Mouse (Mus musculus) thymus, adult 18-20 months (tissue): ENCODE data around the gene C3.

ENCODE experiments used
- DNase-seq, 2 experiments: peaks; one replicate each; pipeline ENCODE4 v3.0.0; 2022; ENCODE audit warnings: mixed read lengths in 2 of 2

C3 gene

GRCm38 (mm10) chr17:57249186-57250181 is 21.5 kb upstream of the C3 start, which contains the start of gene Trip10:
Gene Trip10, plus strand, starts transcription at chr17:57249455.
- peak; percentile 92 to 93 for DNase-seq

GRCm38 (mm10) chr17:57248771-57249170 is 20.8 kb upstream of the C3 start:
- peak in 1 of 2 experiments; percentile 55 for DNase-seq

GRCm38 (mm10) chr17:57248201-57248699 is 20.3 kb upstream of the C3 start, which contains the start of gene Gpr108:
Gene Gpr108, minus strand, starts transcription at chr17:57248446.
- DNase-seq: peak; percentile 81 to 90

GRCm38 (mm10) chr17:57247393-57248200 is 19.7 kb upstream of the C3 start:
- DNase-seq: peak; percentile 84 to 97

GRCm38 (mm10) chr17:57246663-57247392 is 18.9 kb upstream of the C3 start:
- no peak for DNase-seq

GRCm38 (mm10) chr17:57245311-57245929 is 17.5 kb upstream of the C3 start:
- DNase-seq: no peak

- DNase-seq: no peak
Measured at GRCm38 (mm10) chr17:57243650-57244370, 15.9 kb upstream of the C3 start.

GRCm38 (mm10) chr17:57237181-57237580 is 9.2 kb upstream of the C3 start:
- DNase-seq: no peak

- no peak for DNase-seq
Measured at GRCm38 (mm10) chr17:57235803-57236202, 7.9 kb upstream of the C3 start.

- no peak for DNase-seq
Measured at GRCm38 (mm10) chr17:57234254-57234928, 6.5 kb upstream of the C3 start.

- no peak for DNase-seq
Measured at GRCm38 (mm10) chr17:57233038-57233437, 5.1 kb upstream of the C3 start.

- no peak for DNase-seq
Measured at GRCm38 (mm10) chr17:57232200-57232599, 4.3 kb upstream of the C3 start.

GRCm38 (mm10) chr17:57231321-57231771 is 3.4 kb upstream of the C3 start:
- no peak for DNase-seq

- DNase-seq: no peak
Measured at GRCm38 (mm10) chr17:57230728-57231125, 2.8 kb upstream of the C3 start.

GRCm38 (mm10) chr17:57229851-57230727 is 2.2 kb upstream of the C3 start:
- DNase-seq: no peak

GRCm38 (mm10) chr17:57228873-57229272 is 937 bp upstream of the C3 start:
- DNase-seq: no peak

- DNase-seq: no peak
Measured at GRCm38 (mm10) chr17:57227468-57227867, 468 bp downstream of the C3 start.

GRCm38 (mm10) chr17:57223313-57223712 is 4.6 kb downstream of the C3 start:
- DNase-seq: peak in 1 of 2 experiments; percentile 0

- no peak for DNase-seq
Measured at GRCm38 (mm10) chr17:57221911-57222310, 6.0 kb downstream of the C3 start.

GRCm38 (mm10) chr17:57219884-57220207 is 8.1 kb downstream of the C3 start:
- no peak for DNase-seq
